Mouse (Mus musculus) liver, embryonic 18 days (tissue): ENCODE measurements around the gene Mpdz. TPM values are rescaled to one million over a fixed set of nuclear protein-coding genes. Genes with fewer than 3 reads are reported as not detected.

ENCODE experiments used
- polyA plus RNA-seq: library from polyadenylated mRNA; depleted of rRNA; stranded (reverse); fragments of >200 nt; gene quantifications from 2 replicates; pipeline ENCODE4 v1.2.3, GENCODE M21; 2012; rRNA removed

The Mpdz gene
- 3.9 TPM in 2 replicates for polyA plus RNA-seq

GRCm38 (mm10) chr4:81442078-81442981 is at the start of gene Mpdz:
Mpdz (minus strand) TSS chr4:81442815.

